Mouse (Mus musculus): ENCODE data around the gene Tpcn2. TPM values are rescaled to one million over a fixed set of nuclear protein-coding genes. Genes with fewer than 3 reads are reported as not detected.

Gene Tpcn2
- total and polyA plus RNA-seq, 3 experiments, result 3.7 to 7.3 (median 7.2) TPM

DNA sequence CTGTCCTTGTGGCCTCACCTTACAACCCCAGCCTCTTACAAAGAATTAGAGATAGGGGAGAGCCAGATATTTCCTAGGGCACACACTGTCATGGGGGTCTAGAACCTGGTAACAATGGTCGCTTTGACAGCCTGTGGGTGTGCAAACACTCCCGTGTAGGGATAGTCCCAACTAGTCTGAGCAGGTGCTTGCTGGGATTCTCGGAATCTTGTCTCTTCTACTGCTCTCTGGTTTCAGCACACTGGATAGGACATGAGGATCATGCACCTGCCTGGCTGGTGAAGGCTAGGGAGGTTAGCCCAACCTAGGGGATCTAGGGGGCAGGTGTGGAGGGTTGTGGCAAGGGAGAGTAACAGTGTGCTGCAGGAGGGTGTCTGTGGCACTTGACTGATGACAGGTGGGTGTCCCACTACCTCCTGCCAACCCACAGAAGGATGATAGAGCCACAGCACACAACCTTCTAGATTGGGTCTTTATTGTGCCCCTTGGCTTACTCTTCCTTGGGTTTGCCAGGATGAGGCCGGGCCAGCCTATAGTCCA is 78.4 kb downstream of the Tpcn2 start:
- no peak overlapping the region for H3K4me3 ChIP-seq (replicated peaks in 1 of 3; ENCODE audit: low read depth in 2 of 3, low read length in 2 of 3, poor library complexity in 1 of 3)
- DNase-seq (ENCODE audit: extremely low read depth), result no peak
- dilution Hi-C loops (cut with MboI; ENCODE audit: extremely low pct_ligation_motif_present, extremely low pct_unique_long_range_greater_than_20kb, low sequenced_read_pairs), result no loop called here
- in situ Hi-C loops (cut with MboI; ENCODE audit: low pct_ligation_motif_present, low pct_unique_long_range_greater_than_20kb, low sequenced_read_pairs), result no loop called here
- H3K36me3 ChIP-seq (replicated peaks in 1 of 2; ENCODE audit: control insufficient read depth in 1 of 2, insufficient read depth in 1 of 2, low read length in 1 of 2), result no peaks in the 10 kb centered on the region
- peaks cover 11% of the 10 kb centered on the region for H3K9me3 ChIP-seq (replicated peaks; ENCODE audit: low read length)
- H3K4me1 ChIP-seq (ENCODE audit: control insufficient read depth in 1 of 2, insufficient read depth in 2 of 2), result no peaks in the 10 kb centered on the region
- H3K27me3 ChIP-seq (replicated peaks), result peaks cover 83% of the 10 kb centered on the region
- no peak overlapping the region for H3K27ac ChIP-seq (ENCODE audit: insufficient read depth, low read depth)
- H3K9ac ChIP-seq (ENCODE audit: insufficient read depth, low read depth), result no peak overlapping the region
- TF ChIP-seq ZKSCAN1 (IDR thresholded peaks at IDR 0.05; ENCODE audit: borderline replicate concordance, low read depth, low read length) (no peak), MXI1 (IDR thresholded peaks at IDR 0.05; ENCODE audit: low read depth, low read length) (no peak), MEF2A (IDR thresholded peaks at IDR 0.05; ENCODE audit: borderline replicate concordance, low read depth, low read length) (no peak), SMC3 (IDR thresholded peaks at IDR 0.05; ENCODE audit: low read depth, low read length) (no peak), E2F4 (IDR thresholded peaks at IDR 0.05; ENCODE audit: insufficient replicate concordance, low read depth, low read length) (no peak), CHD2 (IDR thresholded peaks at IDR 0.05; ENCODE audit: low read length) (no peak), CTCF (conservative IDR thresholded peaks at IDR 0.05 in 1 of 2, IDR thresholded peaks at IDR 0.05 in 1 of 2; ENCODE audit: low read depth in 2 of 2, low read length in 2 of 2) (no peak), KAT2A (IDR thresholded peaks at IDR 0.05; ENCODE audit: insufficient replicate concordance, low read length) (no peak), CHD1 (IDR thresholded peaks at IDR 0.05; ENCODE audit: low read depth, low read length) (no peak), ELF1 (IDR thresholded peaks at IDR 0.05; ENCODE audit: low read depth, low read length) (no peak), RCOR1 (conservative IDR thresholded peaks at IDR 0.05; ENCODE audit: low read depth, low read length) (no peak), NELFE (IDR thresholded peaks at IDR 0.05; ENCODE audit: low read depth, low read length) (no peak), NRF1 (IDR thresholded peaks at IDR 0.05; ENCODE audit: low read depth, low read length) (no peak)
- H3K79me2 ChIP-seq (replicated peaks; ENCODE audit: control insufficient read depth, extremely low read depth, insufficient read depth, poor library complexity, severe bottlenecking), result no peaks in the 10 kb centered on the region
- no peak overlapping the region for H3K4me2 ChIP-seq (ENCODE audit: insufficient read depth, low read depth, poor library complexity, severe bottlenecking)

DNA sequence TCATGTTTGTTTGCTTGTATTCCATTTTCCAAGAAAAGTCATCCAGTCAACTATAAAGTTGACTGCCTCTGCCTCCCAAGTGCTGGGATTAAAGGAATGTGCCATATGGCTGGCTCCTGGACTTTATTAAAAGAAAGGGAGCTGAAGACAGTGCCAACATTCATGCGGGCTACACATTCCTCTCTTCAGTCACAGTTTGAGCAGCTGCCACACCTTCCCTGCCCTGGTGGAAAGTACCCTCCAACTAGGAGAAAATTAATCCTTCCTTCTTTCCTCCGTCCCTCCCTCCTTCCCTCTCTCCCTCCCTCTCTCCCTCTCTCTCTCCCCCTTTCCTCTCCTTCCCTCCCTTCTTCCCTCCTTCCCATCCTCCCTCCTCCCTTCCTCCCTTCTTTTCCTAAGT is 84.1 kb downstream of the Tpcn2 start:
- no peaks in the 10 kb centered on the region for H3K36me3 ChIP-seq (replicated peaks in 1 of 2; ENCODE audit: control insufficient read depth in 1 of 2, insufficient read depth in 1 of 2, low read length in 1 of 2)
- H3K27ac ChIP-seq (ENCODE audit: insufficient read depth, low read depth), result no peak overlapping the region
- in situ Hi-C loops (cut with MboI; ENCODE audit: low pct_ligation_motif_present, low pct_unique_long_range_greater_than_20kb, low sequenced_read_pairs), result no loop called here
- H3K4me3 ChIP-seq (replicated peaks in 1 of 3; ENCODE audit: low read depth in 2 of 3, low read length in 2 of 3, poor library complexity in 1 of 3), result no peak overlapping the region
- peaks cover 0 to 7% of the 10 kb centered on the region in 2 experiments; a peak in 2 of 4 replicates for H3K4me1 ChIP-seq (ENCODE audit: control insufficient read depth in 1 of 2, insufficient read depth in 2 of 2)
- H3K79me2 ChIP-seq (replicated peaks; ENCODE audit: control insufficient read depth, extremely low read depth, insufficient read depth, poor library complexity, severe bottlenecking), result no peaks in the 10 kb centered on the region
- DNase-seq (ENCODE audit: extremely low read depth), result no peak
- no peak overlapping the region for H3K4me2 ChIP-seq (ENCODE audit: insufficient read depth, low read depth, poor library complexity, severe bottlenecking)
- peaks cover 82% of the 10 kb centered on the region for H3K27me3 ChIP-seq (replicated peaks)
- peaks cover 11% of the 10 kb centered on the region for H3K9me3 ChIP-seq (replicated peaks; ENCODE audit: low read length)
- dilution Hi-C loops (cut with MboI; ENCODE audit: extremely low pct_ligation_motif_present, extremely low pct_unique_long_range_greater_than_20kb, low sequenced_read_pairs), result no loop called here
- no peak overlapping the region for H3K9ac ChIP-seq (ENCODE audit: insufficient read depth, low read depth)
- no peak for TF ChIP-seq KAT2A (IDR thresholded peaks at IDR 0.05; ENCODE audit: insufficient replicate concordance, low read length)
- no peak for TF ChIP-seq USF2 (conservative IDR thresholded peaks at IDR 0.05; ENCODE audit: low read depth, low read length)

Data from CH12.LX (cell line).